Mouse (Mus musculus): Measurements from ENCODE around the gene Dmap1. TPM values are rescaled to one million over a fixed set of nuclear protein-coding genes. Genes with fewer than 3 reads are reported as not detected.
A peak's percentile ranks its signal among the peaks of the same experiment; 100 is the strongest.

The Dmap1 gene
- polyA plus RNA-seq, 1 experiment from 2014 or later = 37.8 TPM

GRCm38 (mm10) chr4:117686354-117686753 lies 4.3 kb upstream of the Dmap1 start:
- Histone ChIP-seq H3K36me3 (ENCODE audit: insufficient read depth, low read length) (no peaks in the 10 kb centered on the region), H3K4me2 (replicated peaks; ENCODE audit: low read depth, low read length) (no peak overlapping the region), H3K4me1 (ENCODE audit: insufficient read depth, low read depth, low read length) (peaks cover 3% of the 10 kb centered on the region; the same call in 1 of the 2 replicates), H3K4me3 (ENCODE audit: low read depth, low read length) (no peak overlapping the region), H3K27ac (ENCODE audit: low read length) (no peak overlapping the region), H3K27me3 (replicated peaks; ENCODE audit: insufficient read depth, low read length) (no peaks in the 10 kb centered on the region), H3K9me3 (ENCODE audit: low read length) (no peaks in the 10 kb centered on the region), H3K9ac (replicated peaks; ENCODE audit: low read depth) (no peak overlapping the region)
- DNase-seq (ENCODE audit: low spot score) = no peak
- 83% methylated on average over 4 of the region's 4 CpGs for WGBS
- TF ChIP-seq CTCF (IDR thresholded peaks at IDR 0.05) (no peak), EP300 (IDR thresholded peaks at IDR 0.05) (no peak)
- no peak for ATAC-seq

GRCm38 (mm10) chr4:117683048-117683768 lies 1.1 kb upstream of the Dmap1 start:
- 56% methylated on average over 6 of the region's 6 CpGs for WGBS
- H3K9me3 ChIP-seq (ENCODE audit: low read length) = no peaks in the 10 kb centered on the region
- H3K4me3 ChIP-seq (ENCODE audit: low read depth, low read length) = no peak overlapping the region
- TF ChIP-seq EP300 (IDR thresholded peaks at IDR 0.05) (no peak), CTCF (IDR thresholded peaks at IDR 0.05) (no peak)
- DNase-seq (ENCODE audit: low spot score) = no peak
- H3K36me3 ChIP-seq (ENCODE audit: insufficient read depth, low read length) = peaks cover 5% of the 10 kb centered on the region; the same call in 1 of the 2 replicates
- H3K27me3 ChIP-seq (replicated peaks; ENCODE audit: insufficient read depth, low read length) = no peaks in the 10 kb centered on the region
- no peak overlapping the region for H3K4me2 ChIP-seq (replicated peaks; ENCODE audit: low read depth, low read length)
- no peak overlapping the region for H3K9ac ChIP-seq (replicated peaks; ENCODE audit: low read depth)
- no peak overlapping the region for H3K27ac ChIP-seq (ENCODE audit: low read length)
- peaks cover 6% of the 10 kb centered on the region; the same call in 1 of the 2 replicates for H3K4me1 ChIP-seq (ENCODE audit: insufficient read depth, low read depth, low read length)
- ATAC-seq = no peak

- Histone ChIP-seq H3K4me1 (ENCODE audit: insufficient read depth, low read depth, low read length) (peaks cover 6% of the 10 kb centered on the region; the same call in 1 of the 2 replicates), H3K9ac (replicated peaks; ENCODE audit: low read depth) (no peak overlapping the region), H3K9me3 (ENCODE audit: low read length) (no peaks in the 10 kb centered on the region), H3K27me3 (replicated peaks; ENCODE audit: insufficient read depth, low read length) (no peaks in the 10 kb centered on the region), H3K4me2 (replicated peaks; ENCODE audit: low read depth, low read length) (peak overlapping the region; percentile 73), H3K36me3 (ENCODE audit: insufficient read depth, low read length) (peaks cover 10% of the 10 kb centered on the region; the same call in 1 of the 2 replicates), H3K27ac (ENCODE audit: low read length) (no peak overlapping the region), H3K4me3 (ENCODE audit: low read depth, low read length) (peak overlapping the region; percentile 78)
- ATAC-seq (peak; percentile 4; the same call in 1 of the 2 replicates), DNase-seq (ENCODE audit: low spot score) (no peak)
- peak; percentile 7; the same call in 1 of the 2 replicates for TF ChIP-seq EP300 (IDR thresholded peaks at IDR 0.05)
- TF ChIP-seq CTCF (IDR thresholded peaks at IDR 0.05) = no peak
Observed at GRCm38 (mm10) chr4:117682463-117682862, 390 bp upstream of the Dmap1 start.

DNA sequence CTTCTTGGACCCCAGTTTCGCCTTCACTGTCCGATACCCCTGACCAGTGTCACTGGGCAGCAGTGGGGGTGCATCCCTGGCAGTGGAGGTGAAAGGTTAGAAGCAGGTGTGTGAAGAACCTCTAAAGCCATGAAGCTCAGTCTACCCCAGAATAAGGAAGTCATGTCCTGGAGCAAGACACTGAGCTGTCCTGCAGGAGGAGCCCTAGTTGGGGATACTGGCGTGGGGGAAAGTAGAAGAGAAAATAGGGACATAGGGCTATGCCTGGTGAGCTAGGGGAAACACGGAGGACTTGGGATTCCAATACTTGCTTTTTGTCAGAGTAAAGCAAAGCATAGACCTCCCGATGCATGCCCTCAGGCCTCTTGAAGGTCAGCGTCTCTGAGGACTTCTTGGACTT lies 1.1 kb downstream of the Dmap1 start:
- peak overlapping the region; percentile 73; the same call in 1 of the 2 replicates for H3K4me2 ChIP-seq (replicated peaks; ENCODE audit: low read depth, low read length)
- no peak overlapping the region for H3K27ac ChIP-seq (ENCODE audit: low read length)
- H3K36me3 ChIP-seq (ENCODE audit: insufficient read depth, low read length) = peaks cover 14% of the 10 kb centered on the region; the same call in 1 of the 2 replicates
- ATAC-seq = no peak
- peaks cover 6% of the 10 kb centered on the region; the same call in 1 of the 2 replicates for H3K4me1 ChIP-seq (ENCODE audit: insufficient read depth, low read depth, low read length)
- H3K27me3 ChIP-seq (replicated peaks; ENCODE audit: insufficient read depth, low read length) = no peaks in the 10 kb centered on the region
- 76% methylated on average over 6 of the region's 6 CpGs for WGBS
- no peak for DNase-seq (ENCODE audit: low spot score)
- TF ChIP-seq CTCF (IDR thresholded peaks at IDR 0.05) = peak; percentile 31
- no peak for TF ChIP-seq EP300 (IDR thresholded peaks at IDR 0.05)
- no peaks in the 10 kb centered on the region for H3K9me3 ChIP-seq (ENCODE audit: low read length)
- H3K9ac ChIP-seq (replicated peaks; ENCODE audit: low read depth) = no peak overlapping the region
- H3K4me3 ChIP-seq (ENCODE audit: low read depth, low read length) = peak overlapping the region; percentile 78; the same call in 1 of the 2 replicates

GRCm38 (mm10) chr4:117676903-117677302 lies 5.2 kb downstream of the Dmap1 start:
- H3K9ac ChIP-seq (replicated peaks; ENCODE audit: low read depth) = no peak overlapping the region
- DNase-seq (ENCODE audit: low spot score) (peak; percentile 74), ATAC-seq (peak; percentile 37)
- 23% methylated on average over 3 of the region's 3 CpGs for WGBS
- H3K4me2 ChIP-seq (replicated peaks; ENCODE audit: low read depth, low read length) = no peak overlapping the region
- H3K36me3 ChIP-seq (ENCODE audit: insufficient read depth, low read length) = peaks cover 36% of the 10 kb centered on the region; the same call in 1 of the 2 replicates
- H3K4me1 ChIP-seq (ENCODE audit: insufficient read depth, low read depth, low read length) = peaks cover 6% of the 10 kb centered on the region; the same call in 1 of the 2 replicates
- H3K27me3 ChIP-seq (replicated peaks; ENCODE audit: insufficient read depth, low read length) = no peaks in the 10 kb centered on the region
- no peak overlapping the region for H3K27ac ChIP-seq (ENCODE audit: low read length)
- TF ChIP-seq CTCF (IDR thresholded peaks at IDR 0.05) (peak; percentile 94), EP300 (IDR thresholded peaks at IDR 0.05) (no peak)
- no peak overlapping the region for H3K4me3 ChIP-seq (ENCODE audit: low read depth, low read length)
- no peaks in the 10 kb centered on the region for H3K9me3 ChIP-seq (ENCODE audit: low read length)

DNA sequence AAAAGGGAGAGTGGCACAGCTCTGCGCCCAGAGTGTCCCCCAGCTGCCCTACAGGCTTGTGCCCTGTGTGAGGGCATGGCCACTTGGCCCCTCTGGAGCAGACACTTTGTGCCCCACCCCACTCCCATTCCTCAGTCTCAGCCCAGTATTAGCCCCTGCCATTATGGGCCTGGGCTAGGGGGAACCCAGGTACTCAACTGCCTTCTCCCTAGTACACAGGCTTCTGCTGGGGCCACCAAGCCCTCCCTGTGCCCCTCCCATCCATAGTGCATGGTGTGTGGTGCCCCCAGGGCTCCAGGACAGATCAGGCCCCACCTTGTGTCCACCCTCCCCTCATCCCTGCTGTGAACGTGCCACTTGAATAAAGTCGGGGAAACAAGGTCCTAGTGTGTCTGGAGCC lies 8.2 kb downstream of the Dmap1 start:
- Histone ChIP-seq H3K4me3 (ENCODE audit: low read depth, low read length) (no peak overlapping the region), H3K9ac (replicated peaks; ENCODE audit: low read depth) (no peak overlapping the region), H3K9me3 (ENCODE audit: low read length) (no peaks in the 10 kb centered on the region), H3K27ac (ENCODE audit: low read length) (no peak overlapping the region), H3K4me2 (replicated peaks; ENCODE audit: low read depth, low read length) (no peak overlapping the region), H3K27me3 (replicated peaks; ENCODE audit: insufficient read depth, low read length) (no peaks in the 10 kb centered on the region), H3K4me1 (ENCODE audit: insufficient read depth, low read depth, low read length) (no peaks in the 10 kb centered on the region), H3K36me3 (ENCODE audit: insufficient read depth, low read length) (peaks cover 36% of the 10 kb centered on the region; the same call in 1 of the 2 replicates)
- 79% methylated on average over 3 of the region's 3 CpGs for WGBS
- TF ChIP-seq CTCF (IDR thresholded peaks at IDR 0.05) (no peak), EP300 (IDR thresholded peaks at IDR 0.05) (no peak)
- DNase-seq (ENCODE audit: low spot score) (no peak), ATAC-seq (no peak)
